Mouse (Mus musculus): Measurements from ENCODE around the gene Rnps1.

Gene Rnps1

DNA sequence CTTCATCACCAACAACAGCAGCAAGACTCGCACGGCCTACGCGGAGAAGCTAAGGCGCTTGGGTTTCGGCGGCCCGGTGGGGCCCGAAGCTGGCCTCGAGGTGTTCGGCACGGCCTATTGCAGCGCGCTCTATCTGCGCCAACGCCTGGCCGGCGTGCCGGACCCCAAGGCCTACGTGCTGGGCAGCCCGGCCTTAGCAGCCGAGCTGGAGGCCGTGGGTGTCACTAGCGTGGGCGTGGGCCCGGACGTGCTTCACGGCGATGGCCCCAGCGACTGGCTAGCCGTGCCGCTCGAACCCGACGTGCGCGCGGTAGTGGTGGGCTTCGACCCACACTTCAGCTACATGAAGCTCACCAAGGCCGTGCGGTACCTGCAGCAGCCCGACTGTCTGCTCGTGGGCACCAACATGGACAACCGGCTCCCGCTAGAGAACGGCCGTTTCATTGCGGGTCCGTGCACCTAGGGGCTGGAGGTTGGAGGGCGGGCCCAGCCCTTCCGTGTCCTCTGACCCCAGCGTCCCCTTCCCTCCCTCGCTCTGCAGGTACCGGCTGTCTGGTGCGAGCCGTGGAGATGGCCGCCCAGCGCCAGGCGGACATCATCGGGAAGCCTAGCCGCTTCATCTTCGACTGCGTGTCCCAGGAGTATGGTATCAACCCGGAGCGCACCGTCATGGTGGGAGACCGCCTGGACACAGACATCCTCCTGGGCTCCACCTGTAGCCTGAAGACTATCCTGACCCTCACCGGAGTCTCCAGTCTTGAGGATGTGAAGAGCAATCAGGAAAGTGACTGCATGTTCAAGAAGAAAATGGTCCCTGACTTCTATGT is 56.5 kb downstream of the Rnps1 start:
- DNase-seq, result no peak

DNA sequence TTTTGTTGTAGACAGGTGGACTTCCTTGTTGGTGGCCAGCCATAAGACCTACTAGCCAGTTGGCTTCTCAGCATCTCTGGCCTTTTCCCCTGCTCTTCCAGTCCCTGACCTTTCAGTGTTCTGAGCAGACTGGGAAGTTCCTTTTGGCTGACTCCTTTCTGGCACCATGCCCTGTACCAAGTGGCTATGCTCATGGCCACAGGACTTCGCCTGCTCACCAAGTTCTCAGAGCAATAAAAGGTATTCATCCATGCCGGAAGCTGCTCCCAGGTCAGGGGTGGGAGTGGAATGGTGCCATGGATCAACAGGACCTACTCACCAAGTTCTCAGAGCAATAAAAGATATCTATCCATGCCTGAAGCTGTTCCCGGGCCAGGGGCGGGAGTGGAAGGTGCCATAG is 58.1 kb downstream of the Rnps1 start:
- DNase-seq, result peak; percentile 75 to 85

GRCm38 (mm10) chr17:24473612-24474275 is 59.4 kb downstream of the Rnps1 start, which contains the start of gene Bricd5:
Bricd5 (plus strand) TSS chr17:24473884.
- no peak for DNase-seq

DNA sequence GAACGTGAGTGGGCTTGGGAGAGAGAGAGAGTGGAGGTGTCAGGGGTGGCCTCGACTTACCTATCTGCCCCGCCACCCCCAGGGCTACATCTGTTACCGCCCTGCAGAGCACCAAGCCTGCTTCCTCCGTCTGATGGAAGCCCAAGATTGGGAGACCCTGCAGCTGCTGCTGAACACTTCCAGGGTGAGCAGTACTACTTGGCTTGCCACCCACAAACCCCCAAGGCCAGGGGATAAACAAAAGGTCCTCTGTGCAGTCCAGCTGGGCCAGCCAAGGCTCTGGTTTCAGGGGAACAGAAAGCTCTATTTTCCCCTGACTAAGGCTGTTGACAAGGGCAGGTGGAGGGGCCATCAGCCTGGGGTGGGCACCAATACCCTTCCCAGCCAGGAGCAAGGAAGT is 60.2 kb downstream of the Rnps1 start:
- no peak for DNase-seq

Measured in kidney, postnatal 4 days (tissue).